Mouse (Mus musculus) cerebral cortex, adult 2 months (tissue): ENCODE data around the gene Tmem132d.

Source experiments
- WGBS: fragments of 180-500 bp; shearing (Covaris S2); methylation state at CpG from one replicate; pipeline ENCODE4 v1.1.7; 2018; 5-methylcytosine and 5-hydroxymethylcytosine counted together

Gene Tmem132d

GRCm38 (mm10) chr5:127926686-127927085 is 506.2 kb downstream of the Tmem132d start:
- WGBS = 91% methylated on average over 2 of the region's 2 CpGs

GRCm38 (mm10) chr5:127924106-127924505 is 508.8 kb downstream of the Tmem132d start:
- 44% methylated on average over 3 of the region's 3 CpGs for WGBS

- WGBS = 51% methylated on average over 1 of the region's 1 CpGs
Observed at GRCm38 (mm10) chr5:127919171-127919570, 513.7 kb downstream of the Tmem132d start.

GRCm38 (mm10) chr5:127918376-127918775 is 514.5 kb downstream of the Tmem132d start:
- 94% methylated on average over 3 of the region's 3 CpGs for WGBS

GRCm38 (mm10) chr5:127914157-127914556 is 518.7 kb downstream of the Tmem132d start:
- 65% methylated on average over 11 of the region's 11 CpGs for WGBS

GRCm38 (mm10) chr5:127911603-127912002 is 521.3 kb downstream of the Tmem132d start:
- 71% methylated on average over 3 of the region's 3 CpGs for WGBS

- WGBS = 32% methylated on average over 2 of the region's 2 CpGs
Observed at GRCm38 (mm10) chr5:127910356-127910755, 522.5 kb downstream of the Tmem132d start.

GRCm38 (mm10) chr5:127895176-127895575 is 537.7 kb downstream of the Tmem132d start:
- WGBS = 38% methylated on average over 1 of the region's 1 CpGs

GRCm38 (mm10) chr5:127885566-127886505 is 547.0 kb downstream of the Tmem132d start:
- 61% methylated on average over 18 of the region's 18 CpGs for WGBS

GRCm38 (mm10) chr5:127883021-127883420 is 549.9 kb downstream of the Tmem132d start:
- 41% methylated on average over 9 of the region's 10 CpGs for WGBS

- 75% methylated on average over 6 of the region's 6 CpGs for WGBS
Observed at GRCm38 (mm10) chr5:127874461-127874860, 558.4 kb downstream of the Tmem132d start.

- WGBS = 63% methylated on average over 6 of the region's 6 CpGs
Observed at GRCm38 (mm10) chr5:127865157-127865556, 567.7 kb downstream of the Tmem132d start.

GRCm38 (mm10) chr5:127859719-127860118 is 573.2 kb downstream of the Tmem132d start:
- WGBS = 35% methylated on average over 2 of the region's 2 CpGs

GRCm38 (mm10) chr5:127852305-127852704 is 580.6 kb downstream of the Tmem132d start:
- 84% methylated on average over 1 of the region's 1 CpGs for WGBS

- 80% methylated on average over 2 of the region's 2 CpGs for WGBS
Observed at GRCm38 (mm10) chr5:127831791-127832190, 601.1 kb downstream of the Tmem132d start.

GRCm38 (mm10) chr5:127830831-127831230 is 602.0 kb downstream of the Tmem132d start:
- 76% methylated on average over 1 of the region's 1 CpGs for WGBS

GRCm38 (mm10) chr5:127828756-127829155 is 604.1 kb downstream of the Tmem132d start:
- WGBS = 63% methylated on average over 6 of the region's 6 CpGs

GRCm38 (mm10) chr5:127821960-127822359 is 610.9 kb downstream of the Tmem132d start:
- WGBS = 26% methylated on average over 1 of the region's 1 CpGs

- WGBS = 55% methylated on average over 8 of the region's 8 CpGs
Observed at GRCm38 (mm10) chr5:127815292-127815691, 617.6 kb downstream of the Tmem132d start.

- 55% methylated on average over 3 of the region's 3 CpGs for WGBS
Observed at GRCm38 (mm10) chr5:127807419-127807818, 625.5 kb downstream of the Tmem132d start.

GRCm38 (mm10) chr5:127806850-127807249 is 626.0 kb downstream of the Tmem132d start:
- 50% methylated on average over 12 of the region's 12 CpGs for WGBS

GRCm38 (mm10) chr5:127800907-127801306 is 632.0 kb downstream of the Tmem132d start:
- WGBS = 50% methylated on average over 4 of the region's 4 CpGs

GRCm38 (mm10) chr5:127781221-127781620 is 651.7 kb downstream of the Tmem132d start:
- WGBS = 66% methylated on average over 5 of the region's 5 CpGs
